Mouse (Mus musculus): ENCODE results near the gene Cox15. TPM values are rescaled to one million over a fixed set of nuclear protein-coding genes. Genes with fewer than 3 reads are reported as not detected.

Gene Cox15
- polyA plus RNA-seq, 1 experiment from 2014 or later, result 5.3 TPM

DNA sequence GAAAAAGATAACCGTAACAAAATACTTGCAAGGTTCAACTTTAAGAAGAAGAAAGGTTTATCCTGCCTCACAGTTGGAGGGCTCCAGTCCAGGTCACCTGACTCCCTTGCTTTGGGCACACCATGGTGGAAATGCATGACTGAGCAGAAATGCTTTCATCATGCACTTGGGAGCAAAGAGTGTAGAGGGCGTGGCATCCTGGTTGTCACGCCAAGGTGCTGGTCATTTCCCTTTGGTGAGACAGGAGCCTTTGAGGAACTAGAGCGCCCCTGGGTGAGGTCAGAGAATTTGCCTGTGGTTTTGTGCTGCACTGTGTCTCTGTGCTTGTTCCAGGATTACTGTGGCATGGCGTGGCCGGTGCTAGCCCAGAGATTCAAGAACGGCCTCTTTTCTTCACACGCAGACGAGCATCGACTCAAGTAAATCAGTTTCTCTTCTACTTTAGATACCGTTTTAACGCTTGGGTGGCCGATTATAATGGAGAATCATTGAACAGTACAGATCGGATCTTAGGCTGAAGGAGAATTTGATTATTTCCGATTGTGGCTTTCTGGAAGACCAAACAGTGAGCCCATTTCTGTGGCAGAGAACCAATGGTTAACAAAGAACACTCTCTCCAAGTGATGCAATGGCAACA is 26.2 kb downstream of the Cox15 start:
- no peak for ATAC-seq (ENCODE audit: low read depth)
- Histone ChIP-seq H3K9me3 (replicated peaks; ENCODE audit: control insufficient read depth, low read length) (no peaks in the 10 kb centered on the region), H3K27me3 (ENCODE audit: control insufficient read depth, insufficient read depth, low read depth, low read length) (no peaks in the 10 kb centered on the region), H3K4me3 (ENCODE audit: low read depth, low read length) (no peak overlapping the region), H3K4me2 (ENCODE audit: low read depth, low read length) (no peak overlapping the region), H3K9ac (ENCODE audit: low read depth, low read length) (no peak overlapping the region), H3K4me1 (ENCODE audit: control insufficient read depth, low read depth, low read length) (no peaks in the 10 kb centered on the region), H3K36me3 (ENCODE audit: control insufficient read depth, insufficient read depth) (peaks cover 2% of the 10 kb centered on the region; the same call in 1 of the 2 replicates), H3K27ac (ENCODE audit: low read length) (no peak overlapping the region)
- WGBS (ENCODE audit: insufficient replicate concordance), result 72% methylated on average over 15 of the region's 15 CpGs

DNA sequence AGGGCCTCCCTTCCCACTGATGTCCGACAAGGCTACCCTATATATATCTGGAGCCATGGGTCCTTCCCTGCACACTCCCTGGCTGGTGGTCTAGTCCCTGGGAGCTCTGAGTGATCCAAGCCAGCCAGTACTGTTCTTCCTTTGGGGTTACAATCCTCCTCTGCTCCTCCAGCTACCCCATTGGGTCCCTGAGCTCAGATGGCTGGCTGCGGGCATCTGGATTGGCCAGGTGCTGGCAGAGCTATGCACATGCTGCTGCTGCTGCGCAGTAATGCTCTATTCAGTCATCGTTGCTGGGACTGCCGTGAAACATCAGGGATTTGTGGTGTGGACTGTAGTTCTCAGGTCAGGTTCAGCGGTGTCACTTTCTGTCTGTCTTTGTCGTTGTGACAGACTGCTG is 28.0 kb downstream of the Cox15 start:
- Histone ChIP-seq H3K9ac (ENCODE audit: low read depth, low read length) (no peak overlapping the region), H3K27me3 (ENCODE audit: control insufficient read depth, insufficient read depth, low read depth, low read length) (no peaks in the 10 kb centered on the region), H3K36me3 (ENCODE audit: control insufficient read depth, insufficient read depth) (peaks cover 2% of the 10 kb centered on the region; the same call in 1 of the 2 replicates), H3K9me3 (replicated peaks; ENCODE audit: control insufficient read depth, low read length) (no peaks in the 10 kb centered on the region), H3K4me3 (ENCODE audit: low read depth, low read length) (no peak overlapping the region), H3K4me2 (ENCODE audit: low read depth, low read length) (no peak overlapping the region), H3K27ac (ENCODE audit: low read length) (no peak overlapping the region), H3K4me1 (ENCODE audit: control insufficient read depth, low read depth, low read length) (no peaks in the 10 kb centered on the region)
- no peak for ATAC-seq (ENCODE audit: low read depth)
- 87% methylated on average over 7 of the region's 7 CpGs for WGBS (ENCODE audit: insufficient replicate concordance)

DNA sequence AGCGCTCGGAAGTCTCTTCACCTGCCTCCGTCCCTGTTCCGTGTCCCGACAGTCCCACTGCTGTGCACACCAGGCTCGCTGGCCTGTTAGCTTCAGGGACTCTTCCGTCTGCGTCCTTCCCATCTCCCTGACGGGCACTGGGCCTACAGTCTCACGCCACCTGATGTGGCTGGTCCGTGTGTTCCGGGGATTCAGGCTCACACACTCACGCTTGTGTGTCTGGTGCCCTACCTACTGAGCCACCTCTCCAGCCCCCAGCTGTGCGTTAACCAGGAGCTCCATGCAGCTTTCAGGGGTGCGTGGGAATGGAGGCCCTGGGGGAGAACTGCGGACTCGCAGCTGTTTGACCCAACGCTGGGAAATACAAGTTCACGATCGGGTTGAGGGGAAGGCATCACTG is 28.6 kb downstream of the Cox15 start:
- Histone ChIP-seq H3K4me3 (ENCODE audit: low read depth, low read length) (no peak overlapping the region), H3K27me3 (ENCODE audit: control insufficient read depth, insufficient read depth, low read depth, low read length) (no peaks in the 10 kb centered on the region), H3K36me3 (ENCODE audit: control insufficient read depth, insufficient read depth) (peaks cover 2% of the 10 kb centered on the region; the same call in 1 of the 2 replicates), H3K9ac (ENCODE audit: low read depth, low read length) (no peak overlapping the region), H3K4me2 (ENCODE audit: low read depth, low read length) (no peak overlapping the region), H3K4me1 (ENCODE audit: control insufficient read depth, low read depth, low read length) (no peaks in the 10 kb centered on the region), H3K27ac (ENCODE audit: low read length) (no peak overlapping the region), H3K9me3 (replicated peaks; ENCODE audit: control insufficient read depth, low read length) (no peaks in the 10 kb centered on the region)
- ATAC-seq (ENCODE audit: low read depth), result no peak
- WGBS (ENCODE audit: insufficient replicate concordance), result 88% methylated on average over 20 of the region's 20 CpGs

DNA sequence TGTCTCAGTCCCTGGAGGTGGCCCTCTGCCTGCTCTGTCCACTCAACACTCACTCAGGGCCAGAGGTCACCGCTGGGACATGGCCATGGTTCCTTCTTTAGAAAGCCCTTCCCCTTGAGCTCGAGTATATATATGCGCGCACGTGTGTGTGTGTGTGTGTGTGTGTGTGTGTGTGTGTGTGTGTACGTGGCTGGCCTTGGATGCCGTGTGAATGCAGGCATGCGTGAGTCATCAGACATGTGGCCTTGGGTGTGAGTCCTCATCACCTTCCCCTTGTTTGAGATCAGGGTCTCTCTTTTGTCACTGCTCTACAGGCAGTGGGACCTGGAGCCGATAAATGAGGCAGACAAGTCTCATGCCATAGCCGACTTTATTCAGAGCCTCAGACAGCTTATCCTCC is 29.3 kb downstream of the Cox15 start:
- Histone ChIP-seq H3K4me3 (ENCODE audit: low read depth, low read length) (no peak overlapping the region), H3K9me3 (replicated peaks; ENCODE audit: control insufficient read depth, low read length) (no peaks in the 10 kb centered on the region), H3K27me3 (ENCODE audit: control insufficient read depth, insufficient read depth, low read depth, low read length) (no peaks in the 10 kb centered on the region), H3K36me3 (ENCODE audit: control insufficient read depth, insufficient read depth) (peaks cover 2% of the 10 kb centered on the region; the same call in 1 of the 2 replicates), H3K4me1 (ENCODE audit: control insufficient read depth, low read depth, low read length) (no peaks in the 10 kb centered on the region), H3K27ac (ENCODE audit: low read length) (no peak overlapping the region), H3K9ac (ENCODE audit: low read depth, low read length) (no peak overlapping the region), H3K4me2 (ENCODE audit: low read depth, low read length) (no peak overlapping the region)
- 67% methylated on average over 10 of the region's 10 CpGs for WGBS (ENCODE audit: insufficient replicate concordance)
- no peak for ATAC-seq (ENCODE audit: low read depth)

DNA sequence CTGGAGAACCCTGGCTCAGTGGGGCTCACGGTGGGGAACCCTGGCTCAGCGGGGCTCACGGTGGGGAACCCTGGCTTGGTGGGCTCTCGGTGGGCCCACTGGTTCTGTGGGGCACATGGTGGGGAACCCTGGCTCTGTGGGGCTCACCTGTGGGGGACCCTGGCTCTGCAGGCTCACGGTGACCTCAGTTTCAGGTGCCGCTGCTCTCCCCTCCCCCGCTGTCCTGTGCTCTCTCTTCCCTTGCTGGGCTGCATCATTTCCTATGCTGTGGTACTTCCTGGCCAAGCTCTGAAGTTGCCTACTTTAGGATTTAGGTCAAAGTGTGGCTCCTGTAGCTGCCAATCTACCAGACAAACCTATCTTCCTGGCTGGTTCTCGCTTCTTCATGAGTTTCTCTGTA is 29.9 kb downstream of the Cox15 start:
- no peaks in the 10 kb centered on the region for H3K4me1 ChIP-seq (ENCODE audit: control insufficient read depth, low read depth, low read length)
- peaks cover 2% of the 10 kb centered on the region; the same call in 1 of the 2 replicates for H3K36me3 ChIP-seq (ENCODE audit: control insufficient read depth, insufficient read depth)
- no peak for ATAC-seq (ENCODE audit: low read depth)
- no peak overlapping the region for H3K9ac ChIP-seq (ENCODE audit: low read depth, low read length)
- H3K4me3 ChIP-seq (ENCODE audit: low read depth, low read length), result no peak overlapping the region
- H3K4me2 ChIP-seq (ENCODE audit: low read depth, low read length), result no peak overlapping the region
- WGBS (ENCODE audit: insufficient replicate concordance), result 67% methylated on average over 8 of the region's 8 CpGs
- no peak overlapping the region for H3K27ac ChIP-seq (ENCODE audit: low read length)
- H3K27me3 ChIP-seq (ENCODE audit: control insufficient read depth, insufficient read depth, low read depth, low read length), result no peaks in the 10 kb centered on the region
- no peaks in the 10 kb centered on the region for H3K9me3 ChIP-seq (replicated peaks; ENCODE audit: control insufficient read depth, low read length)

DNA sequence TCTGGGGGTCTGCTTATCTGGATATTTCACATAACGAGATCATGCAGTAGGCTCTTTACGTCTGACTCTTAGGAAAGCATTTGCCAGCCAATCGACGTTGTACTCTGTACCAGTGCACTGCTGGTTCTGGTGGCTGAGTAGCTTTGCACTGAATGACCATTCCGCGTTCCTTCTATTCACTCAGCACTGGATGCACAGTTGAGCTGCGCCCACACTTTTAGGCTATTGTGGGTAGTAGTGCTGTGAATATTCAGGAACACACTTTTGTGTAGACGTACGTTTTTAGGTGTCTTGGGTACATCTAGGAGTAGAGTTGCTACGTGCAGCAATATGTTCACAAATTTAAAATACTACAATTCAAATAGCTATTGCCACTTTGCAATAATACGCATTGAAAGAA is 32.7 kb downstream of the Cox15 start:
- no peaks in the 10 kb centered on the region for H3K27me3 ChIP-seq (ENCODE audit: control insufficient read depth, insufficient read depth, low read depth, low read length)
- ATAC-seq (ENCODE audit: low read depth), result no peak
- no peak overlapping the region for H3K4me3 ChIP-seq (ENCODE audit: low read depth, low read length)
- H3K9me3 ChIP-seq (replicated peaks; ENCODE audit: control insufficient read depth, low read length), result no peaks in the 10 kb centered on the region
- H3K4me1 ChIP-seq (ENCODE audit: control insufficient read depth, low read depth, low read length), result no peaks in the 10 kb centered on the region
- no peak overlapping the region for H3K27ac ChIP-seq (ENCODE audit: low read length)
- H3K4me2 ChIP-seq (ENCODE audit: low read depth, low read length), result no peak overlapping the region
- H3K36me3 ChIP-seq (ENCODE audit: control insufficient read depth, insufficient read depth), result no peaks in the 10 kb centered on the region
- H3K9ac ChIP-seq (ENCODE audit: low read depth, low read length), result no peak overlapping the region
- WGBS (ENCODE audit: insufficient replicate concordance), result 81% methylated on average over 11 of the region's 11 CpGs

DNA sequence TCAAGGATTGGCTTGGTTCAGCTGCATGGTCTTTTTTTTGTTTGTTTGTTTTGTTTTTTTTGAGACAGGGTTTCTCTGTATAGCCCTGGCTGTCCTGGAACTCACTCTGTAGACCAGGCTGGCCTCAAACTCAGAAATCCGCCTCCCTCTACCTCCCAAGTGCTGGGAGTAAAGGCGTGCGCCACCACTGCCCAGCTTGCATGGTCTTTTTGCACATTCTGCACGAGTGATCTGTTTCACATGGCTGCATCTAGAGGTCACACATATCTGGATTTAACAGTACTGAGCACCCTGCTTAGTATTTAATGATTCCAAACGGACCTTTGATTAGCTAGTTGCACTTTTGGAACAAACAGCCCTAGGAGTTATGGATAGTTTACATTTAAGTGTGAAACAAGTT is 40.8 kb downstream of the Cox15 start:
- Histone ChIP-seq H3K4me3 (ENCODE audit: low read depth, low read length) (no peak overlapping the region), H3K36me3 (ENCODE audit: control insufficient read depth, insufficient read depth) (no peaks in the 10 kb centered on the region), H3K9me3 (replicated peaks; ENCODE audit: control insufficient read depth, low read length) (no peaks in the 10 kb centered on the region), H3K4me1 (ENCODE audit: control insufficient read depth, low read depth, low read length) (peaks cover 8% of the 10 kb centered on the region), H3K27ac (ENCODE audit: low read length) (no peak overlapping the region), H3K27me3 (ENCODE audit: control insufficient read depth, insufficient read depth, low read depth, low read length) (no peaks in the 10 kb centered on the region), H3K4me2 (ENCODE audit: low read depth, low read length) (no peak overlapping the region), H3K9ac (ENCODE audit: low read depth, low read length) (no peak overlapping the region)
- WGBS (ENCODE audit: insufficient replicate concordance), result 78% methylated on average over 5 of the region's 5 CpGs
- ATAC-seq (ENCODE audit: low read depth), result no peak

DNA sequence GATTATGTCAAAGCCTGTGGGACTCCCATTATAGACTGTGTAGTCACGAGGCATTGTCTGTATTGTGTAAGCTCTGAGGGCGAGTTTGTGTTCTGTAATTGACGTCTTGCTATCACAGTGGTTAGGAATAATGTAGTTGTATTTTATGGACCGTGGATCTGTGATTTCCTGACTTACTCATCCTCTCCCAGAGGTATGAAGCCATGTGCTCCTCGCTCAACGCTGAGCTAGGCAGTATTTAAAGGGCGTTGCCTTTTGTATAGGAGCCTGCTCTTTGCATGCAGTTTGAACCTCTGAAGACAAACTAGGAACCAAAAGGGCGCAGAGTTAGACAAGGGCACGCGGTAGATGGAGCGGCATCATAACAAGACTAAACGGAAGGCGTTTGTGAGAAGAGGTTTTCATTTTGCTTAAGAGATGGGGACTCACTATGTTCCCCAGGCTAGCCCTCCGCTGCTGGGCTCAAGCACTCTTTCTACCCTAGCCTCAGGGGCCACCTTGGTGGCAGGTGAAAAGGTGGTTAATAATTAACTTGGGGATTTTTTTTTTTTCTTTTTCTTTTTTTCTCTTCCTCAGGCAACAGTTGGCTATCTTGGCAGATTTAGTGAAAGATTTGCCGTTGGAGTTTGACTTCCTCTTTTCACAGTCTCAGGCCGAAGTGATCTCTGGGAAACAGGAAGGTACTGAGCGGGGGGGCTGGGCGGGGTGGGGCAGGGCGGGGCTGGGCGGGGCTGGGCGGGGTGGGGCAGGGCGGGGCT is 41.5 kb downstream of the Cox15 start:
- 24% methylated on average over 22 of the region's 22 CpGs for WGBS (ENCODE audit: insufficient replicate concordance)
- Histone ChIP-seq H3K27ac (ENCODE audit: low read length) (peak overlapping the region; percentile 80), H3K4me3 (ENCODE audit: low read depth, low read length) (no peak overlapping the region), H3K9ac (ENCODE audit: low read depth, low read length) (no peak overlapping the region), H3K4me1 (ENCODE audit: control insufficient read depth, low read depth, low read length) (peaks cover 8% of the 10 kb centered on the region), H3K27me3 (ENCODE audit: control insufficient read depth, insufficient read depth, low read depth, low read length) (no peaks in the 10 kb centered on the region), H3K36me3 (ENCODE audit: control insufficient read depth, insufficient read depth) (no peaks in the 10 kb centered on the region), H3K9me3 (replicated peaks; ENCODE audit: control insufficient read depth, low read length) (no peaks in the 10 kb centered on the region), H3K4me2 (ENCODE audit: low read depth, low read length) (peak overlapping the region; percentile 45)
- ATAC-seq (ENCODE audit: low read depth), result 0 out of 2 replicates have a peak, but pooled peaks have one; percentile 27

DNA sequence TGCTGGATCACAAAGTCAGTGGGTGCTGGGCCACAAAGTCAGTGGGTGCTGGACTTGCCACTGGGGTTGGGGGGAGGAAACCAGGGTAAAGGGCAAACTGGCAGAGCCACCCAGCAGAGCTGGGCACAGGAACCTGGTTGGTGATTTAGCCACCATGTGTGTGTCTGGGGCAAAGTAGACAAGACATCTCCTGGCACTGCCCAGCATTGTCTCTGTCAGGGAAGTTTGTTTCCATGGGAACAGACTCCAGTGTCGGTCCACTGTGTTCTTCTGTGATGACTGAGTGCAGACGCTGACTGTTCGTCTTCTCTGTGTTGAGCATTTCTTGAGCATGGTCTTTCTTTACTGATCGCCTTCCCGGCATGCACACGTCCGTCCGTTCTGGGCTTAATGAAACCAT is 43.5 kb downstream of the Cox15 start:
- Histone ChIP-seq H3K4me3 (ENCODE audit: low read depth, low read length) (no peak overlapping the region), H3K4me2 (ENCODE audit: low read depth, low read length) (no peak overlapping the region), H3K4me1 (ENCODE audit: control insufficient read depth, low read depth, low read length) (peaks cover 8% of the 10 kb centered on the region), H3K9me3 (replicated peaks; ENCODE audit: control insufficient read depth, low read length) (no peaks in the 10 kb centered on the region), H3K27ac (ENCODE audit: low read length) (no peak overlapping the region), H3K36me3 (ENCODE audit: control insufficient read depth, insufficient read depth) (no peaks in the 10 kb centered on the region), H3K9ac (ENCODE audit: low read depth, low read length) (no peak overlapping the region), H3K27me3 (ENCODE audit: control insufficient read depth, insufficient read depth, low read depth, low read length) (no peaks in the 10 kb centered on the region)
- ATAC-seq (ENCODE audit: low read depth), result no peak
- WGBS (ENCODE audit: insufficient replicate concordance), result 72% methylated on average over 8 of the region's 8 CpGs
